Mouse (Mus musculus): ENCODE results near the gene Atp8b4.

- TF ChIP-seq CTCF (IDR thresholded peaks at IDR 0.05; ENCODE audit: insufficient read depth, low read depth, low read length) (no peak), POLR2A (IDR thresholded peaks at IDR 0.05; ENCODE audit: insufficient read depth, low read depth, low read length) (no peak)
Observed at GRCm38 (mm10) chr2:126490573-126490972, 9.9 kb downstream of the Atp8b4 start.
